Mouse (Mus musculus) gastrocnemius, postnatal 10 days (tissue): ENCODE results near the gene Golga5. TPM values are rescaled to one million over a fixed set of nuclear protein-coding genes. Genes with fewer than 3 reads are reported as not detected.
"Not testable (repeated sequence)": the region's sequence is repeated elsewhere in the genome, so short reads cannot be mapped to it uniquely, and the experiment has no call there.

ENCODE experiments used
- DNase-seq: peaks from one replicate; pipeline ENCODE4 v3.0.0; 2021; ENCODE audit warnings: mixed read lengths
- total RNA-seq, 2 experiments: library from RNA; stranded (reverse); gene quantifications; 2 replicates each; pipeline ENCODE4 v1.2.3; 2021

Golga5 gene
- total RNA-seq, 2 experiments from 2014 or later: 22.0 to 25.3 TPM

GRCm38 (mm10) chr12:102445436-102445835, 23.5 kb upstream of the Golga5 start:
- DNase-seq: no peak

GRCm38 (mm10) chr12:102450437-102450836, 18.5 kb upstream of the Golga5 start:
- DNase-seq: no peak

- no peak for DNase-seq
Observed at GRCm38 (mm10) chr12:102451126-102451851, 17.6 kb upstream of the Golga5 start.

GRCm38 (mm10) chr12:102453581-102453980, 15.4 kb upstream of the Golga5 start:
- no peak for DNase-seq

GRCm38 (mm10) chr12:102456467-102457193, 12.3 kb upstream of the Golga5 start:
- no peak for DNase-seq

- no peak for DNase-seq
Observed at GRCm38 (mm10) chr12:102460014-102460413, 8.9 kb upstream of the Golga5 start.

GRCm38 (mm10) chr12:102461177-102461576, 7.8 kb upstream of the Golga5 start:
- no peak for DNase-seq

GRCm38 (mm10) chr12:102464650-102465049, 4.3 kb upstream of the Golga5 start:
- DNase-seq: no peak

GRCm38 (mm10) chr12:102468136-102468535, 799 bp upstream of the Golga5 start:
- DNase-seq: no peak

GRCm38 (mm10) chr12:102474411-102474810, 5.5 kb downstream of the Golga5 start:
- DNase-seq: no peak

- no peak for DNase-seq
Observed at GRCm38 (mm10) chr12:102480481-102480880, 11.5 kb downstream of the Golga5 start.

- DNase-seq: no peak
Observed at GRCm38 (mm10) chr12:102484946-102485345, 16.0 kb downstream of the Golga5 start.

- no peak for DNase-seq
Observed at GRCm38 (mm10) chr12:102491911-102492310, 23.0 kb downstream of the Golga5 start.

- DNase-seq: not testable (repeated sequence)
Observed at GRCm38 (mm10) chr12:102495754-102496153, 26.8 kb downstream of the Golga5 start.

- DNase-seq: no peak
Observed at GRCm38 (mm10) chr12:102497905-102498304, 29.0 kb downstream of the Golga5 start.

GRCm38 (mm10) chr12:102498726-102499125, 29.8 kb downstream of the Golga5 start:
- DNase-seq: peak; percentile 14

GRCm38 (mm10) chr12:102499210-102499609, 30.3 kb downstream of the Golga5 start:
- DNase-seq: no peak

- DNase-seq: no peak
Observed at GRCm38 (mm10) chr12:102499723-102500122, 30.8 kb downstream of the Golga5 start.

GRCm38 (mm10) chr12:102501038-102501437, 32.1 kb downstream of the Golga5 start:
- no peak for DNase-seq

- DNase-seq: no peak
Observed at GRCm38 (mm10) chr12:102501848-102502595, 33.1 kb downstream of the Golga5 start.

GRCm38 (mm10) chr12:102505131-102505713, 36.3 kb downstream of the Golga5 start:
- DNase-seq: no peak

GRCm38 (mm10) chr12:102505949-102506348, 37.0 kb downstream of the Golga5 start:
- DNase-seq: no peak

GRCm38 (mm10) chr12:102511363-102511762, 42.4 kb downstream of the Golga5 start:
- no peak for DNase-seq
